Mouse (Mus musculus): ENCODE data around the gene Arhgap10.

The Arhgap10 gene

DNA sequence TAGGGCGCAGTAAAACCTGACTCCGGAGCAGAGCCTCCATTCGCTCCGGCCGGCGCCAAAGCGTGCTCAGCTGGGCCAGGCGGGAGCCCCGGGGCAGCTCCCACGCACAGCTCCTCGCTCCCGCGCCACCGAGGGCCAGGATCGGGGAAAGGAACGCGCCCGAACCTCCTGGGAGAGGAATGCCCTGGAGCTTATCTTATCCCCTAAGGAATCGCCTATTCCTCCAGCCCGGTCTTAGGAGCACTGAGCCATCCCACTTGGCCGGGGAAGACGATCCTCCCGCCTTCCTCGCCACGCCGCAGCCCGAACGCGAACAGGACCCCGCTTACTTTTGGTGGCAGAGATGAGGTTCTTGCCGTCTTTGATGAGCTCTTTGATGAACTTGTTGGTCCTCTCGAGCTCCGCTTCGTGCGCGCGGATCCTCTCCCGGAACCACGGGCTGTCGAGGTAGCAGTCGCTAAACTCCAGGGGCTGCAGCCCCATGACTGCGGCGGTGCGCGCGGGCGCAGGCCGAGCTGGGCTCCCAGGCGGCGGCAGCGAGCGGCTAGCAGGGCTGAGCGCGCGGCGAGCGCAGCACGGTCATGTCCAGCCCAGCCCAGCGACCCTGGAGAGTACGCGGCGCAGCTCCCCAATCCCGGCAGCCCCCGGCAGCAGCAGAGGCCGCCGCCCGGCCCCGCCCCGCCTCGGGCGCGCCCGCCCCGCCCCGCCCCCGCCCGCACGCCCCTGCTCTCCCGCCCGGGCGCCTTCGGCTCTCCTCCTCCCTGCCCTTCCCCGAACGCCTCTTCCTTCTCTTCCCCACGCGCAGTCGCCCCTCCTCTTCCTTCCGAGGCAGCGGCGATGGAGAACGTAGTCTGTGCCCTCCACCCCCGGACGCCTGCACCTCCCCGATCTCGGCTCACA lies at the start of gene Arhgap10:
Gene Arhgap10, minus strand, starts transcription at position 653 of the 900 bp plus-strand sequence.
- peak; percentile 65 to 66 for DNase-seq (ENCODE audit: low read depth in 2 of 2, low spot score in 2 of 2)

DNA sequence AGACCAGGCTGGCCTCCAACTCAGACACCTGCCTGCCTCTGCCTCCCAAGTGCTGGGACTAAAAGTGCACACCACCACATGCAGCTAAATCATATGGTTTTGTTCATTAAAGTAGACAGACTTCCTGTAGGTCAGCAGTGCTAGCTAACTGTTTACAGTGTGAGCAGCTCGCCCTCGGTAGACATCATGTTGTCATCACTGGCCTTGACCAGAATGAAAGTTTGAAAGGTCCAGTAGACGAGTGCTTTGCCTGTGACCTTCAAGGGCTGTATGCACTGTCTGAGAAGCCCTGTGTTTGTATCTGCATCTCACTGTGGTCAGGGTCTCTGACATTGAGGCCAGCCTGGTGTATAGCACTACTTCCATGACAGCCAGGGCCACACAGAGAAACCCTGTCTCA lies 43.7 kb upstream of the Arhgap10 start:
- DNase-seq (ENCODE audit: low read depth in 2 of 2, low spot score in 2 of 2) = no peak

DNA sequence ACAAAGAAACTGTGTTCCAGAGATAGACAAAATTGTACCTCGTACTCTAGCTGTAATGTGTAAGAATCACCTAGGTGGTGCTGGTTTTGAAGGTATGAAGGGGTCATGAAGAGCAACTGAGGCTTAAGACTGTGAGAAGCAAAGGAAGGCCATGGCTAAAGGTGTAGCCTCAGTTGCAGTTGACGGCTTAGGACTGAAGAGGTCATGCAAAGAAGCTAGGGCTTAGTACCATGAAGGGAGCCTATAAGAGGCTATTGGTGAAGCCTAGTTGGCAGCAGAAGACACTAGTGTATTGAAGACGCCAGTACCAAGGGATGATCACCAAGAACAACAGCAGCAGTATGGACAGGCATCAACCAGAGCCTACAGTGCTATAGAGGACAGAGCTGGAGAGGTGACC lies 34.7 kb upstream of the Arhgap10 start:
- no peak for DNase-seq (ENCODE audit: low read depth in 2 of 2, low spot score in 2 of 2)

DNA sequence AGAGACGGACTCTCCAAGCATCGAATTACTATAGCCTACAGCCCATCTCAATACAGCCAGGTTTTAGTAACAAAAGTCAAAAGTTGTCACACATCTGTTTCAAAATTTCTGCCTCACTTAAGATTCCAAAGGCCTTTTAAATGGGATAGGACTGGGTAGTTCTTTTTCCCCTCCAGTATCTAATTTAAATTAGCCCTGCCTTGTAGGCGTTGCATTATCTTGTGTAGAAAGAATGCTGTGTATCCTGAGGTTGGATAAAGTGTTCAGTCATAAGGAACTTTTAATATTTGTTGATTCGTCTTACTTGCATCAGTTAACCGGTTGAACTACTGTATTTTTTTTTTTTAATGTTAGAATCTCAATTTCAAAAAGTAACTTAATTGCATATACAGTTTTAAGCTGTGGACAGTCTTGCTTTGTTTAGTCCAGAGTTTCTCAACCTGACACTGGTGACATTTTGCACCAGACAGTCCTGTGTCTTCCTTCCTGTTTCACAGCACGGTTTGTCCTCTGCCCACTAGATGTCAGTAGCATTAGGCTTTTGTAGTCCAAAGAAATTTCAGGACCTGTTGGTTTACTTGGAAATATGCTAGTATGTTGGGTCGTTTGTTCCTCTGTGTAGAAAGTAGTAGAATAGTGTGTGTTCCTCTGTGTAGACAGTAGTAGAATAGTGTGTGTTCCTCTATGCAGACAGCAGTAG lies 32.3 kb upstream of the Arhgap10 start:
- DNase-seq (ENCODE audit: low read depth in 2 of 2, low spot score in 2 of 2) = peak in 1 of 2 experiments; percentile 16

DNA sequence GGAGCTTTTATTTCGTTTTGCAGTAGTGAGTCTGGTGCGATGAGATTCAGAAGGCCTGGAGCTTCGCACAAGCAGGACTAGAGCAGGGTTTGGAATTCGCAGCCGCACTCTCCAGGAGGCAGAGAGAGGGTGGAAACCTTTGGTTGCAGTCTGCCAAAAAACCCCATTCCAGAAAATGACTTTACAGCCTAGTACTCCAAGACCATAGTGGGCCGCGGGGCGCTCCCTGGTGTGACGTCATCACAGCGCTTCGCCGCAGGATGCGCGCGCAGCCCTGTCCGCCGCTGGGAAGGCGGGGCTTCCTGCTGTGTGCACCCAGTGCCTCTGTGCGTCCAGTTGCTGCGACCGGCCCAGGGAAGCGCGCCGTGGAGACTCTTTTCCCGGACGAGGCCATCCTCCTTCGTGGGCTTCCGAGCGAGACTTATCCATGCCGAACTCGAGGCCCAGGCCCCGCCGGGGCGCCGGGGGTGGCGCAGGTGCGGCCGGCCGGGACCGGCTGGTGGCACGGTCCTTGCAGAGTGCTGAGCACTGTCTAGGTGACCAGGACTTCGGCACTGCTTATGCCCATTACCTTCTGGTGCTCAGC lies 31.5 kb upstream of the Arhgap10 start, which contains the start of gene Prmt9:
Gene Prmt9, plus strand, starts transcription at position 277 of the 586 bp plus-strand sequence.
- peak; percentile 88 to 90 for DNase-seq (ENCODE audit: low read depth in 2 of 2, low spot score in 2 of 2)

DNA sequence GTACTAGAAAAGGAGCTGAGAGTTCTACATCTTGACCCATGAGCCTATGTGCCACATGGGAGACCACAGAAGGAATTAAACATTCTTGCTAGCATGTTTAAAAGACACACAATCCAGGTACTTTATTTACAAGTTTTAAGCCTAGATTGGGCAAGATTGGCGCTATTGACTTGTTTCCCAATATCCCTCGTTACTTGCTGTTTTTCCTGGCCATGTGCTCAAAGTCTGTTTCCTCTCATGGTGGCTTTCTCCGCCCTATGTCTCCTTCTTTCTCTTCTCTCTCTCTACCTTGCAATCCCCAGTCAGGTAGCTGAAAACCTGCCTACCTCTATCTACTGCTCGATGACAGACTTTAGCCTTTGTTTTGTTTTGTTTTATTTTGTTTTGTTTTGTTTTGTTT lies 27.9 kb upstream of the Arhgap10 start:
- no peak for DNase-seq (ENCODE audit: low read depth in 2 of 2, low spot score in 2 of 2)

DNA sequence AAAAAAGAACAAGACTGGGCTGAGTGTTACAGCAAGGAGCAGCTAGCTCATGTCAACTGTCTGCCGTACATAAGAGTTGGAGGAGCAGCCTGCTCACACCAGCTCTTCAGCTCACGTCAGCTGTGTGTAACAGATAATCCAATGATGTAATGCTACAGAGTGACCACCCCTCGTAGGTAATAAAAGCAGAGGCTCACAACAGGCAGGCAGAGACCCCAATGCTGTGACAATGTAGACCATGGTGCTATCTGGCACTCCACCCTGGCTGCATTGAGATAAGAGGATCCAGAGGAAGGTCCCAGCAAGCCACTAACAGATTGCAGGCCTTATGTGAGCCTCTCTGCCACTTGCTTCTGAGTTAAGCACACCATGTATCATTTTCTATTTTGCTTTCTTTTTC lies 26.7 kb upstream of the Arhgap10 start:
- no peak for DNase-seq (ENCODE audit: low read depth in 2 of 2, low spot score in 2 of 2)

DNA sequence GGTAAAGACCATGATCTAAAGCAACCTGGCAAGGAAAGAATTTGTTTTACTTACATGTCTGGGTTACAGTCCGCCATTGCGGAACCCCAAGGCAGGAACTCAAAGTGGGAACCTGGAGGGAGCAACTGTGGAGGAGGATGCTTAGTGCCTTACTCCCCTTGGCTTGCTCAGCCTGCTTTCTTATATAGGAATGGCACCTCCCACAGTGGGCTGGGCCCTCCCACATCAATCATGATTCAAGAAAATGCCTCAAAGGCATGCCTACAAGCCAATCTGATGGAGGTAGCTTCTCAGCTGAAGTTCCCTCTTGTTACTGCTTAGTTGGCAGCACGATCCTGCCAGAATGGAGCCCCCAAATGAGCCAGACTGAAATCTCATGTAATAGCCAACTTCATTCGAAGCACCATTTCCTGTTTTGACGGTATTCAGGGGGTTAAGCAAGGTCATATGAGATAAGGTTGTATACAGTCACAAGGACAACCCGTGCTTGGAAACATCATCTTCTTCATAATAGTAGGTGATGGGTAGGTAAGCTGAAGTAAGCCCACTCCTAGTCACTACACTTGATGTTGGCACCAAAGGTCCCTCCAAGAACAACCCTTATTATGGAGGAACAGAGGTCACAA lies 25.5 kb upstream of the Arhgap10 start:
- DNase-seq (ENCODE audit: low read depth in 2 of 2, low spot score in 2 of 2) = no peak

DNA sequence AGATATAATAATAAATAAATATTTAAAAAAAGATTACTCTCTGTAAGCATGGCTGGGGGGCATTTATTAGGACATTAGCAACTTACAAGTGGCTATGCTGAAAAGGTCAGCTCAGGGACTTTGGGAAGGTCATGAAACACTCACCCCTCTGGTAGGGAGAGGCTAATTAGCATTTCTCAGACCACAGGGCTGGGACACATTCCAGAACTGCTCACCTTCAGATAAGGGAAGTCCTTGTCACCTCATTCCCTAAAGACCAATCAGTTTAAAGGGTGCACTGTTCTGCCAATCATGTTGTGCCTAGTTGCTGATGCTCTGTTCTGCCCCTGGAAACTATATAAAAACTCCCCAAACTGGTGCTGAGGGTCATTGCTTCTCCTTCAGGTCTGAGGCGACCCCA lies 20.5 kb upstream of the Arhgap10 start:
- DNase-seq (ENCODE audit: low read depth in 2 of 2, low spot score in 2 of 2) = no peak

DNA sequence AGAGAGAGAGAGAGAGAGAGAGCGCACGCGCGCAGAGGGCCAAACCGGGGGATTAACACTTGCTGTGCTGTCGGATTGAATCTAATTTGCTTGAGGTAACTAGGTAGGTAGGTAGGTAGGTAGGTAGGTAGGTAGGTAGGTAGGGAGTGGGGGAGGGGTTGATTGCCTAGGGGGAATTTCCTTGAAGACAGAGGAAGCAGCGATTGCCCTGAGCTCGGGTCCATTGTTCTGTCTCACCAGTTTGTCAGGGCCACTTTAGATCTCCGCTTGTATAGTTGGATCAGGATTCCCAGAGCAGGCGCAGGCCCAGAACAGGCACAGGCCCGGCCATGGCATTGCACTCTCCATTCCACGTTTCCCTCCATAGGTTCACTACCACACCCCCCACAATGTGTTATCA lies 19.1 kb upstream of the Arhgap10 start:
- no peak for DNase-seq (ENCODE audit: low read depth in 2 of 2, low spot score in 2 of 2)

DNA sequence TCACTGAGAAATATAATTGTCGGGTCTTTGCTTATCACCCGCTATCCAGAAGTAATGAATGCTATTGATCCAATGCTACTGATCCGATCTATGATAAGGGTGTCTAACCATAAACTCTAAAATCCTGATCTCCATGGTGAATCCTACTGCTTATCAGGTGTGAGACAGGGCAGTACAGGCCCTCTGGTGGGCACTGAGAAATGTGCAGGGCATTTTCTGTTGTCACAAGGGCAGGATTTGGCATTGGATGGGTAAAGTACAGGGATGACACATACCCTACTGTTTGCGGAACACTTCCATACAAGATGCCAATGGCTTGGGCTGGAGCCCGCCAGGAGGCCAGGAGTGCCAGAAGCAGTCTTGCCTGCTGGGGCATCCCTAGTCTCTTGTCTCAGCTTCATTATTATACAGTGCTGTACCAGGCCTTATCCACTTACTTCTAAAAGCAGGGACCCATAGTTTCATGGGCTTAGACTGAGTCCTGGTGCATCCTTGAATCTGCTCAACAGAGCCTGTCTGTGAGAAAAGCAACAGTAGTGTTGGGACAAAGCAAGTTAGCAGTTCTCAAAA lies 17.4 kb upstream of the Arhgap10 start:
- DNase-seq (ENCODE audit: low read depth in 2 of 2, low spot score in 2 of 2) = peak; percentile 29 to 44

DNA sequence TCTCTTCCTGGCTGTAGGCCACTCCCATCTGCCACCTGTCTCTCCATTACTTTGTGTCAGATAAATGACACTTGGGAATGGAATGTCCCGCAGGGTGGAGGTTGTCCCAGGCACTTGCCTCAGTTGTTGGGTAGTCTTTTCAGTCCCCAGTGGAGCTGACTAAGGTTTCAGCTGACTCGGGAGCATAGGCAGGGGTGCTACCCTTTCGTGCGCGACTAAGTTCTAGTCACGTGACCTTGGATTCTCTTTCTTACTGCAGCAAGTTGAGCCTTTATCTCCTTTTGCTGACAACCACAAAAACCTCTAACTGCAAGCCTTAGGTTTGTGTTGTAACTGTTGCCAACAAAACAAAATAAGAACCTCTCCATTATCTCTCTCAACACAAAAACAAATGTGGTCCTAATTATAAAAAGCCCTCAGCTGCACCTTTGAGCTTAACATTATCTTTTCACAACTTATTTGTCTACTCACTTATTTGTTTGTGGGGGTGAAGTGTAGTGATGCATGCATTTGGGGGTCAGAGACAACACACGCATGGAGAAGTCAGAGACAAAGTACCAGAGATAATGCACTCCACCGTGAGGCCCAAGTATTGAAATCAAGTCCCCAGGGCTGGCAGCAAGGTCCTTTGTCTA lies 16.7 kb upstream of the Arhgap10 start:
- DNase-seq (ENCODE audit: low read depth in 2 of 2, low spot score in 2 of 2) = no peak

DNA sequence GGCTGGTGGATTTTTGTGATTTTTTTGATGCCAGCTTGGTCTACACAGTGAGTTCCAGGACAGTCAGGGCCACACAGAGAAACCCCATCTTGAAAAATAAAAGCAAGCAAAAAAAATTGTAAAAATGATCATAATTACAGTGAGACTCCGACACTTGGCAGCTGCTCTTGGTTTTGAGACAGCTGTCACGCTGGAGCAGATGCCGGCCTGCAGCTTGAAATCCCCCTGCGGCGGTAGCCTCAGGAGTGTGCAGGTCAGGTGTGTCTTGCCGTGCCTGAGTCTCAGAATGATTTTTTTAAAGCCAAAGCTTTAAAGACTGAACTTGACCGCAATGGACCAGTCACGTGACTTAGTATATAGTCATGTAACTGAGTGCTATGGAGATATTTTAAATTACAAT lies 8.4 kb upstream of the Arhgap10 start:
- no peak for DNase-seq (ENCODE audit: low read depth in 2 of 2, low spot score in 2 of 2)

DNA sequence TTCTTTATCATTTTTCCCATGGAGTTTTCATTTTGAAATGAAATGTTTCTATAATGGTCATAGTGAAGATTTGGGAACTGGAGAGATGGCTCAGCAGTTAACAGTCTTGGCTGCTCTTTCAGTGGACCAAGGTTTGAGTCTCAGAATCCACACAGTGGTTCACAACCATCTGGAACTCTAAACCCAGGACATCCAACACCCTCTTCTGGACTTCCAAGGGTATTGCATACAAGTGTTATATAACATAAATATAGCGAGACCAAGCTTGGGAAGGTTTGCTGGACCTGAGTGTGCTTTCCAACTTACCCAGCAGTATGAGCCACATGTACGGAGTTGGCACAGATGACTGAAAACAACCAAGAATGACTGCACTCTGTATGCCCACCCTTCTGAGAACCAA lies 7.2 kb upstream of the Arhgap10 start:
- DNase-seq (ENCODE audit: low read depth in 2 of 2, low spot score in 2 of 2) = no peak

DNA sequence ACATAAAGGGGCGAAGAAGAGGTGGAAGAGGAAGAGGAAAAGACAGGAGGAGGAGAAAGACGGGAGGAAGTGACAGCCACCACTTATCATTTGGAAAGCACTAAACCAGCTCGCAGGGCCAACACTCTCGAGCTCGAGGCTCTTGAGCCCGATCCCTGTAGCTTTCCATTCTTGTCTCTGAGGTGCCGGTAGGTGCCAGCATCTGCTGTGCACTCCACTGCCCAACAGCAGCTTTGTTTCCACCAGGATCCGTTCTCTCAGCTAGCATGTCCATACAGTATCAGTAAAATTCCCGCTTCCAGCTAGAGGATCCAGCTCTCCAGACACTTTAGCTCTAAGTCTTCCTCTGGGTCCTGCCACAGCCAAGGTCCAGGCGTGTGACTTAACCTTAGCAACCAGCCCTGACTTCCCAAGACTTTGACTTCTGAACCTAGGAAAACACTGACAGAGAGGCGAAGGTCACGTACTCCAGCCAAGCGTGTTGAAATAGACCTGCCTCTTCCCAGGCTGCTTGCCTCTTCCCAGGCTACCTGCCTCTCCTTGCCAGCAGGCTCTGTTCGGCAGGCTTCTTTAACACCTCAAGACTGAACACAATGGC lies 6.4 kb upstream of the Arhgap10 start:
- DNase-seq (ENCODE audit: low read depth in 2 of 2, low spot score in 2 of 2) = no peak

DNA sequence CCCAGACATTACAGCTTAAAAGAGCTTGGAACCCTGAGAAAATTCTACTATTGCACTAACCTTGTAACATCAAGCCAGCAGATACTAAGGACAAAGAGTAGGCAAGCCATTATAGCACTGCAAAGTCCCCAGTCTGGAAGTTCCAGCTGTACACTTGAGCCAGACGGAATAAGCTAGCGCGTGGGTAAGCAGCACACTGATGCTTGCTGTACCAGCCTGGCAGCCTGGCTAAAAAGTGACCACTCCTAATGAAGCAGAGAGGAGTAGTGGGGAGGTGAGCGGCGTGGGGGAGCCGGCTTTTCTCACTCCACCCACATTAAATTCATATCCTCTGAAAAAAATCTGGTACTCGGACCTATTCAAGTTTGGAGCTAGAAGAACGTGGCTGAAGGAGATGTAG lies 5.2 kb upstream of the Arhgap10 start:
- no peak for DNase-seq (ENCODE audit: low read depth in 2 of 2, low spot score in 2 of 2)

DNA sequence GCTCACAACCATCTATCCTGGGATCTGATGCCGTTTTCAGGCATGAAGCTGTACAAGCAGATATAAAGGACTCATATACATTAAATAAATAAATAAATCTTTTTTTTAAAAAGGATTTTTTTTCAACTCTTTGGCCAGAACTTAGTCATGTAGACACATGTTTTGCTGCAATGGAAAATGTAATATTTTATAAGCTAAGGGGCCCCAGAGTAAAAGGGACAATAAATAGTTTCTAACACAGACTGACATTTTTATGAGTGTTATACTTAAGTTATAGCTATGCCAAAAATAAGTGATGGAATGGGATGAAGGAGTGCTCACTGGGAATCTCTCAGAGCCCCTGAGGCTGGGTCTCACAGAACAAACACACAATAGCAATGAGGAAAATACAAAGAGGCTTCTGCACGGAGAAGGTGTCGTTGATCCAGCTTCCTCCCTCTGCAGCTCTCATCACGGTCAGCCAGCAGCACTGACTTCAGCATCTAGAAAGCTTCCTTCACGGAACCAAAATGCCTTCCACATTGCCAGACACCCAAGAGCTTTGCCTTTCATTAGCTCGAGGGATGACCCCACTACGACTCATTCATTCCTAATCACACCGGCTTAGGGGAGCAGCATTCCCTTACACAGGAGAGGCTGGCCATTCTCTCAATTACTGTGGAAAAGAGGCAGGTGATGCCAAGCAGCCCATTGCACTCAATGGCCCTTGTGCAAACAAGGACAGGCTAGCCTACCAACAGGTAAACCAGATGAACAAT lies 3.5 kb upstream of the Arhgap10 start:
- DNase-seq (ENCODE audit: low read depth in 2 of 2, low spot score in 2 of 2) = no peak

DNA sequence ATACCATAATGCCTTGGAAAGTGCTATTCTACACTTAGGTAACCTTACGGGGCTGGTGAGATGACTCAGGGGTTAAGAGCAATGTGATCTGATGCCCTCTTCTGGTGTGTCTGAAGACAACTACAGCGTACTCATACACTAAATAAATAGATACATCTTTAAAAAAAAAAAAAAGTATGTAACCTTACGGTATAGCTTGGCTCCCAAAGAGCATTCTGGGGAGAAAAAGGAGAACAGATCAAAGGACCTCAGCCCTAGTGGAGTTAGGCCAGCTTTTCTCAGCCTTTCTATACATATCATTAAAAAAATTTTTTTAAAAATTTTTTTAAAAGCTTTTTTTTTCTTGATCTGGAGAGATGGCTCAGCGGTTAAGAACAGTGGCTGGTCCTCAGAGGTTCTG lies 2.8 kb upstream of the Arhgap10 start:
- DNase-seq (ENCODE audit: low read depth in 2 of 2, low spot score in 2 of 2) = no peak
